Mouse (Mus musculus) skeletal muscle tissue, adult 2 months (tissue): ENCODE results near the gene Alg3.

ENCODE experiments used
- DNase-seq: peaks from one replicate; pipeline ENCODE4 v3.0.0-alpha.2; 2012; ENCODE audit warnings: low read depth, low spot score

Alg3 gene

DNA sequence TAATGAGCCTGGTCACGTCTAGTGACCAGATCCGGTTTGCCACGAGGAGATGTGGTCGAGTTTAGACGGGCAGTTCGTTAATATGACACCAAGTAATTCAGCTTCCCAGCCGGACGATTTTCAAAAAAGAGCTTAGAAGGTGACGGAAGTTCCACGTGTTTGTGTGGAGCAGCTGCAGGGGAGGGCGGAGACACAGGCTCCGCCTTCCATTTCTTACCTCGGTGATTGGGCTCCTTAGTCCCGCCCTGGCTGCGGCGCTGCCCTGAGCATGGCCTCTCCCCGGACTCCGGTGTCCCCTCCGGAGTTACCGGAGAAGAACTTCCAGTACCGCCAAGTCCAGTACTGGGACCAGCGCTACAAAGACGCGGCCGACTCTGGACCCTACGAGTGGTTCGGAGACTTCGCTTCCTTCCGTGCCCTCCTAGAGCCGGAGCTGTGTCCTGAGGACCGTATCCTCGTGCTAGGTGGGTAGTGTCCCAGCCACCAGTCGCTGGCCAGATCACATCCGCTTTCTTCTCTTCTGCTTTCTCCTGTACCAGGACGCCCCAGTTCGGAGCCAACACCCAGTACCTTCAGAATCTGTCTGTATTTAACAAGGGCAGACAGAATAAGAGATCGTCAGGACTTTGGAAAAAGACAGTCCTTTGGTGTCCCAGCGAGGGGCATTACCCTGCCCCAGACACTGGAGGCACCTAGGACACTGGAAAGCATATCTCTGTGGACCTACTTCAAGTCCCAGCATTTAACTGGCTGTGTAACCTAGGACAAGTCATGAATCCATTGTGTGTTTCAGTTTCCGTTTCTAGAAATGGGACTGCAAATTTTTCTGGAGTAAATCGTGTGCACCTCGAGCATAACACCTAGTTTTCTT, at the start of gene Alg3, which contains the start of the genes Eef1akmt4 and Gm49333:
TSS of gene Alg3 (minus strand) at position 379 of the 871 bp plus-strand sequence.
TSS of gene Eef1akmt4 (plus strand) at position 237 of the 871 bp plus-strand sequence.
TSS of gene Gm49333 (plus strand) at position 254 of the 871 bp plus-strand sequence.
- peak; percentile 89 for DNase-seq

- DNase-seq, result no peak
These were observed 46.1 kb upstream of the Alg3 start for GRCm38 (mm10) chr16:20657661-20658060.

- DNase-seq, result no peak
These were observed 41.8 kb upstream of the Alg3 start for GRCm38 (mm10) chr16:20653315-20653714.

DNA sequence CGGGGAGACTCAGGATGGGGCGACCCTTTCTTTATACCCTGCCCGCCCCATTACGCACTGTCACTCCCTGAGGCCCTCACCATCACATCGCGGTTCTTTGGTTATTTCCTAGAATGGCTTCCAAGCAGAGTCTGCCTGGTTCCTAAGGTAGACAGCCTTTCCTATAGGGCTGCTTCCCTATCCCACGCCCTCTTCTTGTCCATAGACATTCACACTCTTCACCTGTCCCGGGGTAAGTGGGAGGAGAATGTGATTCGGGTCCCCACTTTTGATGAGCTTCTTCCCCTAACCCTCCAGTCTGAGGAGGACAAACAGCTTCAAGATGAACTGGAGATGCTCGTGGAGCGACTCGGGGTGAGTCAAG, 40.4 kb upstream of the Alg3 start:
- DNase-seq, result no peak

DNA sequence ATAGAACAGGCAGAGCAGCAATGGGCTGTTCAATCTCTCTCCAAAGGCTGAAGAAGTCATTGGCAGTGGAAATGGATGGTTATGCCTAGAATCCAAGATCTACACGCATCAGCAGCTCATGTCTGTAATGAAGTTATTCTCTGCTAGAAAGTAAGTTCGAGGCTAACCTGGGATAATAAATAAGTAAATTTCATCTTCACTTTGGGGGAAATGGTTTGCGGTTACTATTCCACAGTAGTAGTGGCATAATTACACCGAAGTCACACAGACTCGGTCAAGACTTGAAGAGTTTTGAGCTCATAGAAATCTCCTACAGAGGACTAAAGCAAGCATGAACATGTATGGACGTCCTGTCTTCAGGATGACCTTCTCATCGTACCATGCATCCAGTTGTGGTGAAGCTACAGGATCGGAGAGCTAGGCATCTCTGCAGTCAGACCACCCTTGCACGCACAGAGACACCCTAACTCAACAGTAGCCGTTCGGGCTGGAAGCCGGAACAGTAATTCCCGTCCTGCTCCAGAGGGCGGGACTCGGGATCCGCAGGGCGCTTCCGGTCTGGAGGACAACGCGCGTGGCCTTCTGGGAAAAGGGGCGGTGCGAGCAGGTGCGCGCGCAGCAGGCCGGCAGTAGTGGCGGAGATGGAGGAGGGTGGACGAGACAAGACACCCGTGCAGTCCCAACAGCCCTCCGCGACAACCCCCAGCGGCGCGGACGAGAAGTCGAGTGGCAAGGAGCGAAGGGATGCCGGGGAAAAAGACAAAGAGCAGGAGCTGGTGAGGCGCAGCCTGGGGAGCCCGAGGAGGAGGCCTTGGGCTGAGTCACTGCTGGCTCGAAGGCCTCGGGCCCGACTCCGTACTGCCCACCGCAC, 39.8 kb upstream of the Alg3 start, which contains the start of gene Psmd2:
TSS of gene Psmd2 (plus strand) at position 577 of the 871 bp plus-strand sequence.
- peak; percentile 92 for DNase-seq

GRCm38 (mm10) chr16:20643911-20644310, 32.4 kb upstream of the Alg3 start:
- DNase-seq, result no peak

- no peak for DNase-seq
These were observed 30.6 kb upstream of the Alg3 start for GRCm38 (mm10) chr16:20642161-20642560.

GRCm38 (mm10) chr16:20638367-20638766, 26.8 kb upstream of the Alg3 start:
- no peak for DNase-seq

DNA sequence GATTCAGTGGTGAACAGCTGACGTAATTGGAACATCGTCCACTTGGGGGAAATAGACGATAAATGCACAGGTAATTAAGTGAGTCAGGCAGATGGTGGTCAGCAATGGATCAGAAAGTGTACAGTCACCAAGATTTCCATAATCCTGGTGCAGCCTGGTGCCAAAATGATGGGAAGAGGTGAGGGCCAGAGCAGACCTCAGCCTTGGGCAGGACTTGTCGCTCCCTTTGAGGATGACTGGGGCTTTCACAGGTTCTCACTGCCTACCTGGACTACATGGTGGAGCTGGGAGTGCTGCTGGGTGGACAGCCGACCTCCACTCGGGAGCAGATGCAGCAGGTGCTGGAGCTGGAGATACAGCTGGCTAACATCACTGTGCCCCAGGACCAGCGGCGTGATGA, 25.9 kb upstream of the Alg3 start:
- no peak for DNase-seq

DNA sequence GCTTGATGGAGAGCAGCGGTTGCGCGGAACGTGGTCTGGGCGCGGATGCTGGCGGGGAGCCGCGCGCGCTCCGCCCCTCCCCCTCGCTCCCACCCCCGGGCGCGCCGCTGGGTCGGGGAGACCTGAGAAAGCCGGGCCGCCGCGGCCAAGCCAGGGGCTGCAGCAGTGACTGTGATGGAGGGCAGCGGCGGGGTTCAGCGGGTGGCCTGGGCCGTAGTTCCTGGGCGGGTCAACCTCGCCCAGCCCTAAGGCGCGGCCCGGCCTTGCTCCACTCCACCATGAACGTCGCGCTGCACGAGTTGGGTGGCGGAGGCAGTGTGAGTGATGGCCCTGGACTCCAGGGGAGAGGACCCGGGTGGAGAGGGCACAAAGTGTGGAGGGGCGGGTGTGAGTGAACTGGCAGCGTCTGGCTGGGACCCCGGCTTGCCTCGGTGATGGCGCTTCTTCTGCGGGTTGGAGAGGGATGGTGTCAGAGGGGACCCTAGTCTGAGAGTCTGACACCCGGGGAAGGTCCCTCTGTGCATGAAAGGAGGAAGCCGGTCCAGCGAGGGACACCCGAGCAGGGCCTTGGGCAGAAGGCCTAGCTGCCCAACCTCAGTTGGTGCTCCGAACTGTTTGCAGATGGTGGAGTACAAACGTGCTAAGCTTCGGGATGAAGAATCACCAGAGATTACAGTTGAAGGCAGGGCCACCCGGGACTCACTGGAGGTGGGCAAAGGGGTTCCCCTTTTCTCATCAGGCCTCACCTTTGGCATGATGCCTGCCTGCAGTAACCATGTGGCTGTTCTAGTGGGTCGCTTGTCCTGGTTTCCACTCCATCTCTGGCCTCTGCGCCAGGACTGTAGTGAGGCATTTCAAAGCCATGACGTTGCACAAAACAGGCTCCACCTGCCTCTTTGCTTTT, 18.4 kb upstream of the Alg3 start, which contains the start of gene Ece2:
TSS of gene Ece2 (plus strand) at position 98 of the 904 bp plus-strand sequence.
- DNase-seq, result no peak

DNA sequence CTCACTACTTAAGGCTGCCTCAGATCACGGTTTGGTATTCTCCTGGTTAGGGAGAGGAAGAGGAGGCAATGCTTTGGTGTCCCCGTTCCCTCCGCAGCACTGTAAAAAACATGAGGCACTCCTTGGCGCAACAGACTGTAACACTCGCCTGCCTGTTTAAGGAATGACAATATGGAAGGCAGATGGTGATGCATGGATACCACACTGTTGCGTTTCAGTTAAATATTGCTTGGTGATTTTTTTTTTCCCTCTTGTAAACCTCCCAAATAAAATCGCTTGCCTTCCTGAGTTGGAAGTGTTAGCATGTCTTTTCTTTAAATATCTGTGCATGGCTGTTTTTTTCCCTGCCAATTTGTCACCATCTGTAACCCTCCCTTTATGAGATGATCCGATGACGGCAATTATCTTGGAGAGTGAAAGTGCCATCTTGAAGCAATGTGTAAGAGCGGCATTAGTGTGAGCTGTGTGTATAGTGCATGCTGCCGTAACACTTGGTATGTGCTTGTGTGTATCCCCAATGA, 17.4 kb upstream of the Alg3 start:
- no peak for DNase-seq

GRCm38 (mm10) chr16:20623211-20623610, 11.7 kb upstream of the Alg3 start:
- DNase-seq, result no peak

- DNase-seq, result peak; percentile 24
These were observed 10.6 kb upstream of the Alg3 start for GRCm38 (mm10) chr16:20621991-20622685.

DNA sequence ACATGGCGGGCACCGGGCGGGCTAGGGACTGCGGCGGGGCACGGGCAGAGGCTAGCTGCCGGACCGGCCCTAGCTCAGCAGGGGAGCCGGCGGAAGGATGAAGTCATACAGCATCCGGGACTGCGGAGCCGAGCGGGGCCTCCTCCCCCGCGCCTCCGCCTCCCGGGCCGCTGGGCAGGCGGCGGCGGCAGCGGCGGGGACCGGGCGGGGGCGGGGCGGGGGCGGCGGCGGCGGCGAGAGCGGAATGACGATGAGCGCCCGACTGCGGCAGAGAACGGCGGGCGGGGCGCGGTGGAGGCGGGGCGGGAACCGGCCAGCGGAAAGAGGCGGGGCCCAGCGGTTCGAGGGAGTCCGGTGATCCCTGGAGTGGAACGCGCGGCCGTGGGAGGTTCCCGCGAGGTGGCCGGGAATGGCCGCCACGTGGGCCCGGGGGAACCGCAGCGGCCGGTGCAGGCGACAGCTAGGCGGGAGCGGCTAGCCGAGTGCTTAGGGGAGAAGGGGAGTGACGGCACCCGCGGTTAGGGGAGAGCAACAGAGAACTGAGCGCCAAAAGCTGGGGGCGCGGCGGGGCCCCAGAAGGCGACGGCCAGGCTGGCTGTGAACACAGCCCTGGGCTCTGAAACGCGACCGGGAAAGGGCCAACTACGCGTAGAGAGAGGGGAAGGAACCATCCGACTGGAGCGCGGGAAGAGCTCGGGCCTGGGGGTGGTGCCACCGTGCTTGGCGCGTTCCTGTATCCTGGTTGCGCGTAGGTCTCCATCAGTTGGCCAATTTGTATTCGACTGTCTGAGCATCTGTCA, 9.9 kb upstream of the Alg3 start, which contains the start of gene Camk2n2:
TSS of gene Camk2n2 (minus strand) at position 97 of the 800 bp plus-strand sequence.
- DNase-seq, result no peak

GRCm38 (mm10) chr16:20620751-20621190, 9.2 kb upstream of the Alg3 start:
- no peak for DNase-seq

- DNase-seq, result no peak
These were observed 8.8 kb upstream of the Alg3 start for GRCm38 (mm10) chr16:20620399-20620735.

DNA sequence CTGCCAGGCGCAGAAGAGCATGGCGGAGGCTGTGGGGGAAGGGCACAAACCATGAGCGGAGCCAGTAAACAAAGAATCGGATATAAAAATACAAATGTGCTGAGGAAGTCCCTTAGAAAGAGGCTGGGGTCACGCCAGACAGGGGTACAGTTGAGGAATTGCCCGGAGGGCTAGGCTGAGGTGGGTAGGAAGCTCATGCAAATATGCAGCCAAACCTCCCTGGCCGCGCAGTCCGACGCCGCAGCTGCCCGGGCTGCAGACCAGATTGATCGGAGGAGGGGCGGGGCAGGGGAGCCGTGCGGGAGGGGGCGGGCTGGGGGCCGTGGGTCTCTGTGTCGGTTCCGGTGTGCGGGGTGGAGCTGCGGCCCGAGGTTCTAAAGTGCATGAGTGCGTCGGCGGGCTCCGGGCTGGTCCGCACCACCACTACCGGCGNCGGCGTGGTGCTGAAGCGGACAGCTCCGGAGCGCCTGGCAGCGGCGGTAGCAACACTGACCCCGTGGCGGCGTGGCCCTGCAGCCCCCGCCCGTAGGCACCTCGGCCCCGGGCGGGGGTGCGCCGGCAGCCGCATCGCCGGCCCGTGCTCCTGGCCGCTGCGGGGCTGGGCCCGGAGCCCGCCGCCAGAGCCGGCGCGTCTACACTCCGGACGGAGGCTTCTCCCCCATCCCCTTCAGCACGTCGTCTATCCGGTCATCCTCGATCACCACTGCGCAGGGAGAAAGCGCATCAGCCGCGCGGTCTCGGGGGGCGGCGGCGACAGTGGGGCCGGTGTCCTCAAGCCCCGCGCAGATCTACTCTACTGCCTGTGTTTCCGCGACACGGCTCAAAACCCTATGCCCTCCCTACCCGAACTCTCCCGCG, 8.2 kb upstream of the Alg3 start:
- DNase-seq, result no peak
